Mouse (Mus musculus) heart, adult 2 months (tissue): ENCODE measurements around the gene Fam189a1.

Experiments
- CTCF ChIP-seq: fragments of 200-600 bp; IDR thresholded peaks from 2 replicates; pipeline ENCODE4 v1.8.1; 2022; ENCODE audit warnings: antibody characterized with exemption, mild to moderate bottlenecking, moderate library complexity
- POLR2A ChIP-seq: fragments of 200-500 bp; IDR thresholded peaks from 2 replicates; pipeline ENCODE4 v1.6.1; 2011; ENCODE audit warnings: mild to moderate bottlenecking, low read depth, low read length, control low read depth; ENCODE audit not compliant: insufficient read depth

GRCm38 (mm10) chr7:64792031-64792430 is 364.3 kb downstream of the Fam189a1 start:
- TF ChIP-seq POLR2A = no peak
- TF ChIP-seq CTCF = no peak
